28 mouse cellular contexts compared by ENCODE assay signal in the genomic region with DNA sequence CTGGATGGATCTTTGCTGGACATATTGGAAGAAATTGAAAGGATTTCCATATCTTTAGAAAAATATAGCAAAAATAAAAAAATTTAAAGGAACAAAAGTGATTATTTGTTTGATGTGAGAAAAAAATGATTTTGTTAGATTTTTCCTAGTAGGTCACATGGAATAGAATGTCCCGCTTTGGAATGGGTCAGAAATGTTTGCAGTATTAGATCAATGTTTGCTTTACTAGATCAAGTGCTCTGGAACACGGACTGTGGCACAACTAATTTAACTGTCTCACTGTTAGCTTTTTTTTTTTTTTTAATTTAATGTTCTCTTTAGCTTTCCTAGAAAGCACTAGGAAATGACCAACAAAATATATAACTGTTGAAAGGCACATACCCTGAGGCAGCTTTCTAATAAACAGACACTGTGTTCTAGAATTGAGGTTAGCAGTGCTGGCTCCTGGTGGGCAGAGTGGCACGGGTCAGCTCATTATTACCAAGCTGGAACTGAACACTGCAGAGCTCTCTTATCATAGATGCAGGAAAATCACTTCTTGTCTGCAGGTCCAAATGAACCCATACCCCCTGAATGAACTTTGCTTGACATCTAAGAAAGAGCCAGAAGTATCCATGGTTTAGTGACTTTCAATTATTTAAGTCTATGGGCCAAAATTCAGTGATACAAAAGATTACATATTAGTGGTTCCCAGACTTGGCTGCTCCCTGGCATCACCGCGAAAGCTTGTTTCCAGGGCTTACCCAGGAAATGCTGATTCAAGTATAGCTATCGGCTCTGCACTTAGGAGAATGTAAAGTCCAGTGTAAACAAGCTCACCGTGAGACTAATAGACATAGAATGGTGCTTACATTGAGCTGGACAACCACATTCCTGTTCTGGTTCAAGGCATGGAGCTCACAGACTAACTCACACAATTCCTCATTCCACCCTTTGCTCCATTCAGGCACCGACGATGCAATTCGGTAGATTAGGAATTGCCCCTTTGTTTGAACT.
DNase-seq lines count a peak whose midpoint lies in the region; ATAC-seq and TF ChIP-seq lines count a peak whose summit lies in the region.
"Had no signal": no experiment of that assay in that cellular context is flagged by ENCODE, and none has a peak within 500 bp of the region (broad histone marks: within the 10 kb centered on the region; RNA-seq: fewer than 3 reads in every experiment).

No protein-coding gene starts in this region.

- WGBS in kidney, postnatal 0 days = 60% methylated on average over 10 of the region's 10 CpGs
- WGBS in lung, embryonic 16.5 days = 44% methylated on average over 10 of the region's 10 CpGs
- WGBS in midbrain, embryonic 11.5 days = 71% methylated on average over 10 of the region's 10 CpGs

- no peaks in the 10 kb centered on the region for H3K4me1 ChIP-seq in kidney, postnatal 0 days (replicated peaks; ENCODE audit: insufficient read depth, low read length)
- H3K4me1 ChIP-seq in lung, embryonic 16.5 days (replicated peaks; ENCODE audit: control insufficient read depth, insufficient read depth, low read length) = no peaks in the 10 kb centered on the region
- 0 out of 2 replicates have a peak, but pooled peaks cover 2% of the 10 kb centered on the region for H3K4me1 ChIP-seq in midbrain, embryonic 11.5 days (ENCODE audit: control insufficient read depth, insufficient read depth, low read length)
- H3K4me1 ChIP-seq: megakaryocyte, embryonic 14.5 days; midbrain, embryonic 13.5 days; neural tube, embryonic 13.5 days had no signal

- H3K9ac ChIP-seq in kidney, postnatal 0 days (ENCODE audit: low read depth, low read length) = no peak overlapping the region
- H3K9ac ChIP-seq in lung, embryonic 16.5 days (ENCODE audit: low read length) = no peak overlapping the region
- H3K9ac ChIP-seq in midbrain, embryonic 11.5 days (ENCODE audit: low read length) = no peak overlapping the region
- H3K9ac ChIP-seq: heart, embryonic 13.5 days; hindbrain, embryonic 14.5 days; midbrain, embryonic 13.5 days; neural tube, embryonic 13.5 days had no signal

- H3K27me3 ChIP-seq in kidney, postnatal 0 days (ENCODE audit: insufficient read depth, low read length) = no peaks in the 10 kb centered on the region
- no peaks in the 10 kb centered on the region for H3K27me3 ChIP-seq in lung, embryonic 16.5 days (ENCODE audit: control insufficient read depth, insufficient read depth, low read depth, low read length)
- no peaks in the 10 kb centered on the region for H3K27me3 ChIP-seq in midbrain, embryonic 11.5 days (ENCODE audit: control insufficient read depth, insufficient read depth, low read length)
- H3K27me3 ChIP-seq: heart, embryonic 13.5 days; megakaryocyte, embryonic 14.5 days; midbrain, embryonic 13.5 days; neural tube, embryonic 13.5 days had no signal

- no peak overlapping the region for H3K27ac ChIP-seq in kidney, postnatal 0 days
- H3K27ac ChIP-seq in lung, embryonic 16.5 days (ENCODE audit: low read length) = no peak overlapping the region
- no peak overlapping the region for H3K27ac ChIP-seq in midbrain, embryonic 11.5 days (ENCODE audit: low read depth, low read length)
- H3K27ac ChIP-seq: forebrain, embryonic 10.5 days; gastrocnemius, adult 2 months; heart, adult 2 months; heart, embryonic 13.5 days; hindbrain, embryonic 14.5 days; midbrain, embryonic 13.5 days; neural tube, embryonic 13.5 days had no signal

- peak; percentile 12 for DNase-seq in kidney, postnatal 0 days (ENCODE audit: low spot score)
- no peak for DNase-seq in kidney, adult 9 months
- no peak for DNase-seq in lung, postnatal 10 days
- peak; percentile 12 for DNase-seq in lung, postnatal 36 days
- no peak for DNase-seq in midbrain, embryonic 11.5 days (ENCODE audit: low spot score, missing footprints)
- DNase-seq: adrenal gland, adult 8-10 months; B cell, adult 2 months; cerebellum, adult 2 months; cerebellum, postnatal 14 days; gastrocnemius, adult 2 months; gastrocnemius, postnatal 36 days; heart, adult 2 months; heart, postnatal 10 days; kidney, postnatal 10 days; right cerebral cortex, postnatal 4 days; thymus, adult 2 months; thymus, postnatal 36 days had no signal

- H3K9me3 ChIP-seq in kidney, postnatal 0 days (replicated peaks; ENCODE audit: low read length) = no peaks in the 10 kb centered on the region
- no peaks in the 10 kb centered on the region for H3K9me3 ChIP-seq in lung, embryonic 16.5 days (ENCODE audit: control insufficient read depth, low read length)
- H3K9me3 ChIP-seq in midbrain, embryonic 11.5 days (ENCODE audit: control insufficient read depth, low read length) = no peaks in the 10 kb centered on the region
- H3K9me3 ChIP-seq: heart, embryonic 13.5 days; midbrain, embryonic 13.5 days had no signal

- ATAC-seq in kidney, postnatal 0 days (replicated peaks; ENCODE audit: low FRiP score, low read depth) = peak; percentile 59; the same call in 1 of the 2 replicates
- peak; percentile 47; the same call in 1 of the 2 replicates for ATAC-seq in lung, embryonic 16.5 days (ENCODE audit: low read depth)
- no peak for ATAC-seq in midbrain, embryonic 11.5 days (ENCODE audit: low FRiP score)
- ATAC-seq: activated CD4-positive, CD25-positive, alpha-beta regulatory T cell, adult 4 months; forebrain, embryonic 16.5 days; intestine, postnatal 0 days; midbrain, embryonic 13.5 days had no signal

- peak; percentile 13; the same call in 1 of the 2 replicates for TF ChIP-seq CTCF in kidney, postnatal 0 days (IDR thresholded peaks at IDR 0.05; ENCODE audit: low read depth)

- no peaks in the 10 kb centered on the region for H3K36me3 ChIP-seq in kidney, postnatal 0 days (ENCODE audit: insufficient read depth, low read length)
- no peaks in the 10 kb centered on the region for H3K36me3 ChIP-seq in lung, embryonic 16.5 days (ENCODE audit: control insufficient read depth, insufficient read depth, low read length)
- no peaks in the 10 kb centered on the region for H3K36me3 ChIP-seq in midbrain, embryonic 11.5 days (ENCODE audit: control insufficient read depth, insufficient read depth, low read length)
- H3K36me3 ChIP-seq: forebrain, embryonic 10.5 days; heart, embryonic 13.5 days; midbrain, embryonic 13.5 days; neural tube, embryonic 13.5 days had no signal

- no peak overlapping the region for H3K4me2 ChIP-seq in kidney, postnatal 0 days (ENCODE audit: low read length)
- no peak overlapping the region for H3K4me2 ChIP-seq in lung, embryonic 16.5 days (ENCODE audit: low read depth, low read length)
- H3K4me2 ChIP-seq in midbrain, embryonic 11.5 days = no peak overlapping the region
- H3K4me2 ChIP-seq: heart, embryonic 13.5 days; hindbrain, embryonic 14.5 days; liver, embryonic 11.5 days; midbrain, embryonic 13.5 days; neural tube, embryonic 13.5 days had no signal

- no peak overlapping the region for H3K4me3 ChIP-seq in kidney, postnatal 0 days (replicated peaks; ENCODE audit: low read depth, low read length)
- H3K4me3 ChIP-seq in lung, embryonic 16.5 days (ENCODE audit: low read length) = no peak overlapping the region
- H3K4me3 ChIP-seq in midbrain, embryonic 11.5 days (ENCODE audit: low read depth, low read length) = no peak overlapping the region
- H3K4me3 ChIP-seq: forebrain, embryonic 10.5 days; gastrocnemius, adult 2 months; heart, adult 2 months; heart, embryonic 13.5 days; megakaryocyte, embryonic 14.5 days; midbrain, embryonic 13.5 days; neural tube, embryonic 13.5 days had no signal

Comparison
In these comparisons a context has a peak if more than half of its experiments do, and no peak if none do; other contexts are left out.
1. DNase-seq: peak in kidney, postnatal 0 days (single experiment) and lung, postnatal 36 days (single experiment); none in kidney, adult 9 months (single experiment), lung, postnatal 10 days (single experiment) and midbrain, embryonic 11.5 days (single experiment).